Mouse (Mus musculus): ENCODE measurements around the gene Abca1.
A peak's percentile ranks its signal among the peaks of the same experiment; 100 is the strongest.

Abca1 gene

GRCm38 (mm10) chr4:53122310-53122709, 37.4 kb downstream of the Abca1 start:
- no peak for DNase-seq (ENCODE audit: extremely low read depth, low read depth, low spot score)

DNA sequence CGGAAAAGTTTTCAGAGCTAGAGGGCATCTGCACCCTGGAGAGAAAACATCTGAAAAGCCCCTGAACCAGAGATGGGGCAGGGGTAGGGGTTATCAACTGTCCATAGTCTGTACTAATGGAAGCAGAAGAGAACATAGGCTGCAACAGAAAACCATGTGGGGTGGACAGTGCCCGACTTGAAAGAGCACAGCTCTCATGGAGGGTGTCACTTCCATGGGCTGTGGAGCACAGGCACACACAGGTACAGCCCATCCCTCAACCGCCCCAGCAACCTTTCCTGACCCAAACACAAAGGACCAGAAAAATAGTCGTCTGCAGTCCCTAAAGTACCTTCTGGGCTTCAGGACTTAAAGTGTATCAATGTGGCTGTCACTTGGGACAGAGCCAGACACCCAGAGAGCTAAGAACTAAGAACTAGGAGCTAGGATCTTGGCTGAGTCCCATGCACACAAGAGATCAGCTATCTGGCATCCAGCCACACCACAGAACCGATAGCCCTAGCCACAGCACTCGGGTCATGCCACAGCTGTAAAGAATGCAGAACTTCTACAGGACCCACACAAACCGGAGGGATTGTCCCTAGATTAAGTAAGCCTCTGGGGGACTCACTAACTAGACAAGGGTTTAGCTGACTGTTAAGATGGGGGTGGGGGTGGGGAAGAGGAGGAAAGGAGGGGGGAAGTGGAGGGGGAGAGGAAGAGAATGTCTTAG, 38.0 kb downstream of the Abca1 start:
- DNase-seq (ENCODE audit: extremely low read depth, low read depth, low spot score) = no peak

DNA sequence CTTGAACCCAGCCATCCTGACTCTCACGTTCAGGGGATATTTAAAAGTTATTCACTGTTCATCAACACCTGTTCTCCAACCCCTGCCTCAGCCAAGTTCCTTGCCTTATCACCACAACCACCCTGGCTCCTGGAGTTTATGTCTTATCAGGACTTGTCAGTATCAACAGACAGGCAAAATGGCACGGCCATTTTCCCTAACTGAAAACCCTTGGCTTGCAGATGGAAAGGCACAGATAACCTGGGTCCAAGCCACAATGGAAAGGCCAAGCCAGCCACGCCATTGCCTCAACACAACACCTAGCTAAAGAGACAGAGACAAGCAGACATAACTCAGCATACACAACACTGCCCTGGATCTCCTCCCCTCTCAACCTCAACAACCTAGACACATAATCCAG, 38.6 kb downstream of the Abca1 start:
- DNase-seq (ENCODE audit: extremely low read depth, low read depth, low spot score) = no peak

- peak; percentile 92 for DNase-seq (ENCODE audit: extremely low read depth, low read depth, low spot score)
Observed at GRCm38 (mm10) chr4:53120038-53120685, 39.5 kb downstream of the Abca1 start.

DNA sequence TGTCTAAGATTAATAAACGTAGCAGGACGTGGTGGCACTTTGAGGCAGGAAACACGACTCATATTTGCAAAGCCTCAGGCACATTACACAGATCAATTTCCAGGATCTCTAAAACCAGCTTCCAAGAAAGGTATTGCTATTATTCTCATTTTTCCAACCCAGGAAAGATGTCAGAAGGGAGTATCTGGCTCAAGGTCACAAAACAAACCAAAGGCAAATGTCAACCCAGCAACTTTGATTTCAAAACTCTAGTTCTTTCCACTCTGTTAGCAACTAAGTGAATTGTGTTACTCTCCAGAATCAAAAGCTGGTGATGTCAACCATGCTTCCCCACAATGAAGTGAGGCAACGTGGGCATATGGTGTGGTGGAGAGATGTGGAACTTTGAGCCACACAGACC, 41.1 kb downstream of the Abca1 start:
- no peak for DNase-seq (ENCODE audit: extremely low read depth, low read depth, low spot score)

- DNase-seq (ENCODE audit: extremely low read depth, low read depth, low spot score) = no peak
Observed at GRCm38 (mm10) chr4:53117610-53118009, 42.1 kb downstream of the Abca1 start.

DNA sequence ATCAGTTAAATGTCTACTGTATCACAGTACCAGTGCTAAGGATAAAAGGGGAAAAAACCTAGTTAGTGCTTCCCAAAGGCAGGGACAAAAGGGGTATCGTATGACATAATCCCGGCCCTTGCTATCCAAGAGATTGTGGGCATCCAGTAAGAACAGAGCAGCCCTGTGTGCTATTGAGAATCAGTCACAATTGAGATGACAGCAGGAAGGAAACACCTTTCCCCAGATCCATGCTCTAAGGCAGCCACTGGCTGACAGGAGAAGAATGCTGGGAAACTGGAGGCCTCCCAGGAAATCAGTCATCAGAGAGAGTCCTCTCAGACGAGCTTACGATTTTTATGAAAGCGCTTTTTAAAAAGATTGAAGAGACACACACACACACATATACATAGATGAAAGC, 42.6 kb downstream of the Abca1 start:
- no peak for DNase-seq (ENCODE audit: extremely low read depth, low read depth, low spot score)

DNA sequence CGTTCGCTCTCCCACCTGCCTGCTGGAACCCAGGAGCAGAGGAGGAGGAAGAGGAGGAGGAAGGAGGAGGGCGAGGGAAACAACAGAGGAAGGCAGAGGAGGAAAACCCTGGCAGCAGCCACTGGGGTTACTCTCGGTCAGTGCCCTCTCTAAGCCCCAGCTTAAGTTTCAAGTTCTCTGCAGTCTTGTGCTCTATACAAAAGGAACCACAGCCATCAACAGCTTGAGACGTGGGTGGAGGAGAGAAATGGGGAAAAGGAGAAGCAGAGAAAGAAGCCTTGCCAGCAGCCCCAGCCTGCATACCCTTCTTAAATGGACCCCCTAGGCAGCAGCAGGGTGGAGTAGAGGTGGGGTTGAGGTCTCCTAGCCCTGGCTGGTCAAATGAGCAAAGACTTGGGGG, 43.8 kb downstream of the Abca1 start:
- DNase-seq (ENCODE audit: extremely low read depth, low read depth, low spot score) = no peak

GRCm38 (mm10) chr4:53115410-53115809, 44.3 kb downstream of the Abca1 start:
- DNase-seq (ENCODE audit: extremely low read depth, low read depth, low spot score) = no peak

GRCm38 (mm10) chr4:53111919-53112355, 47.8 kb downstream of the Abca1 start:
- DNase-seq (ENCODE audit: extremely low read depth, low read depth, low spot score) = no peak

DNA sequence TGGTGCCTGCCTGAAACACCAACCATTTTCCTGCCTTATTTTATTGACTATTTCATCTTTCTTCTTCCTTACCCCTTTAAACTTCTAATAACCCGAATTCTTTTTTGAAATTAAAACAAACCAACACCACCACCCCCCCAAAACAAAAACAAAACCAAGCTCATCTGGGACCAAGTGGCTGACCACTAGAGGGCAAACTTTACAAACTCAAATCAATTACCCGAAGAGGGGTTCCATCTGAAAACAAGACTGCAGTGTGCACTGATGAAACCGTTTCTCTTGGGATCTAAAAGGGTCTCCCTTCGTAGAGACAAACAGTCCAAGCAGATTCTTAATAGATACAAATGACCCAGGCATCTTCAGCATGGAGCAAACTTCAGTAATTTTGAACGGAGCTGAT, 49.3 kb downstream of the Abca1 start:
- DNase-seq (ENCODE audit: extremely low read depth, low read depth, low spot score) = no peak

- no peak for DNase-seq (ENCODE audit: extremely low read depth, low read depth, low spot score)
Observed at GRCm38 (mm10) chr4:53109381-53109928, 50.2 kb downstream of the Abca1 start.

DNA sequence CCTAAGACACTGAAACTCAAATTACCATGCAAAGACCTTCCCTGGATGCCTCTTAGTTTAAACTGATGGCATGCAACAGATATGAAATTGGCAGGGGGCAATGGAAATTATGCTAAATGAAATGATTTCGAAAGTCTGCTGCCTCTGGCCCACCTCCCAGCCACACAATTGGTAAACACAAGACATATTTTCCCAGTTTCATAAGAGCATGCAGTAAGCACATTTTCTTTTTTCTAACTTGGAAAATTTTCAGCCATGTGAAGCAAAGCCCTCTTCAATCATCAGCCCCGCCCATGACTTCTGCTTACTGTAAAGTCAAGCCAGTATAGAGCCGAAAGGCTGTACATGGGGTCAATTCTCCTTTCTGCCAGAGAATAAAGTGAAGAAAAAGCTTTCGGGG, 51.5 kb downstream of the Abca1 start:
- DNase-seq (ENCODE audit: extremely low read depth, low read depth, low spot score) = no peak

DNA sequence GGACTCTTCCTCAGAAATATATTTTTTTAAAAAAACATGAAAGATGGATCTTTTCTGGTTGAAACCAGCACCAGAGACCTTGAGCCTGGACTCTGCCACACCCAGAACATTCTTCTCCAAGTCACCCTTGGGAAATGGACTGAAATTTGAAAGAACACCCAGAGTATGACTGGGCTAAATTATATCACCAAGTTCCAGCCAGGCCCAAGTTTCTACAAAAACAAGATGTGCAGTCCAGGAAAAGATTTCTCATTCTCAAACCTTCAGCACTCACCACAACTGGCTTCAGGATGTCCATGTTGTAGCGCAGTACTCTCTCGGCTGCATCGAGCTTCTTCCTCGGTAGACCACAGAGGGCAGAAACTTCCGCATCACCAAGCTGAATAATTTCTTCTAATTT, 53.0 kb downstream of the Abca1 start:
- DNase-seq (ENCODE audit: extremely low read depth, low read depth, low spot score) = no peak

- DNase-seq (ENCODE audit: extremely low read depth, low read depth, low spot score) = no peak
Observed at GRCm38 (mm10) chr4:53106071-53106470, 53.6 kb downstream of the Abca1 start.

DNA sequence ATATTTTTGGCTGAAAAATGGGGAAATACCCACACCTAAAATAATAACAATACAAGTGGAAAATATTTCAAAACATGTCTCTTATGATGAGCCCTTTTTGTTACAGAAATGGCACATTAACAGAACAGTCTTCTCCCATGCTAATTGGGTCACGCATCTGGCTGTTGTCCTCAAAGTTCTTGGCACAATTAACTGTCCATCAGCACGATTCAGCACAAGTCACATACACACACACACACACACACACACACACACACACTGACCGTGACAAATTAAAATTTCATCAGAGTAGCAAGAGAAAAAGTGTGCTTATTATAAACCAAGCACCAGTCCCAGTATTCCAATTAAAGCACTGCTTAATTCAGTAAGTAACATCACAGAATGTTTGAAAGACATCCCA, 55.1 kb downstream of the Abca1 start:
- DNase-seq (ENCODE audit: extremely low read depth, low read depth, low spot score) = no peak

DNA sequence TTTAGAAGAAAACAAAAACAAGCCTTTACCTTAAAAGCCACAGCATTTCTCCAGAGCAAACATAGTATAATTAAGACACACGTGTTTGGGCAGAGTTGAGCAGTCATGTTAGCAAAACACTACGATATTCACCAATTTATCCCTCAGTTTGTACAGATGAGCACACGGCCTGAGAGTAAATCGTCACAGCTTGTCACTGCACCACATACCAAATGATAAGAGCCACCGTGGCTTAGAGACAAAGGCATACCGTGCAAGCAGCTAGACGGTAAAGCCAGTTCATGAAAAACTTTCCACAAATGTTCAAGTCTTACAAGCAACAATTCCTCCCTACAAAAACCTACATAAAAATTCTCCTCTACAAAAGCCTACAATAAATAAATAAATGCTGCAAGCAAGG, 57.2 kb downstream of the Abca1 start:
- DNase-seq (ENCODE audit: extremely low read depth, low read depth, low spot score) = no peak

DNA sequence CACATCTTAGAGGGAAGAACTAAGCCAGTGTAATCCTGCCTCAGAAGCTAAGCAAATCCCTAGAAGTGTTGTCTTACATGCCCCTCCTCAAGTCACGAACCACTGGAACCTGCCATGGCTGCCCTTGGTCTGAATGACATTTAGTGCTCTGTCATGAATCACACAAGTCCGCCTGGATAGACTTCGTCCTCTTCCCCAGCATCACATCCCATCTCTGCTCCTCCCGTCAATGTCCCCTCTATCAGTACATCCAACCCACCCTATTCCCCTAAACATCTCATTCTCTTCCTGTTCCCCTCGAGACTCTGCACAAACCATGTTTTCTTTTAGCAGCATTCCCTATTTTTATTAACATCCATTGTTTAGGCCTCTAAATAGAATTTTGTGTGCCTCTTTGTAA, 58.4 kb downstream of the Abca1 start:
- no peak for DNase-seq (ENCODE audit: extremely low read depth, low read depth, low spot score)

GRCm38 (mm10) chr4:53100492-53100891, 59.2 kb downstream of the Abca1 start:
- no peak for DNase-seq (ENCODE audit: extremely low read depth, low read depth, low spot score)

DNA sequence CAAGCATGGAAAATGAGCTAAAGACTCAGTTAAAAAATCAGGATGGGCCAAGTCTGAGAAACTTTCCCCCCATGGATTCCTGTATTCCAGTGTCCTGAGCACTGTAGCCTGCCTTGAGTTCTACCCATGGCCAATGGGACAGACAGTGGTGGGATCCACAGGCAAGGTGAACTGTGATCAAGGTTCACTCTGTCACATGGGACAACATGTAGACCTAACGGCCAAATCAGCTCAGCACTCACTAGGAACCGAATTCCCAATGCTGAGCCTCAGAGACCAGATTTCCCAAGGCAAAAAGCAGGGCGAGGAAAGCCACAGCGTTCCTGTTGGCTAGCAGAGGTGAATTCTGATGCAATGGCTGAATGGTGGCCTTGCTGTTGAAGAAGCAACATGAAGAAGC, 64.8 kb downstream of the Abca1 start:
- no peak for DNase-seq (ENCODE audit: extremely low read depth, low read depth, low spot score)

DNA sequence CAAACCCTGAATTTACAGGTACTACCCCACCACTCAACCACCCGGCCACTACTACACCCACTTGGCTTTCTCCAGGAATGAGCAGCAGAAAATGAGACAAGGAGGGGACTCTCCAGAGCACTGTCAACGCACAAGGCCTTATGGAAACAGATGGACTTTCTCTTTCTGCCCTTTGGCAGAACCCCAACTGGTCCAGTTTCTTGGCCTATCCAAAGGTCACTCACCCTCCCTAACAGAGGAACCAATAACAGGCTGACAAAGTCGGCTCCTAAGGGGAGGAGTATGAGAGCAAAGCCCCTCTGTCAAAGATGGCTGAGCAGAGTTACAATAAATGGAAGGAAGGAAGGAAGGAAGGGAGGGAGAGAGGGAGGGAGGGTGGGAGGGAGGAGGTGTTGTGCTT, 65.4 kb downstream of the Abca1 start:
- no peak for DNase-seq (ENCODE audit: extremely low read depth, low read depth, low spot score)

DNA sequence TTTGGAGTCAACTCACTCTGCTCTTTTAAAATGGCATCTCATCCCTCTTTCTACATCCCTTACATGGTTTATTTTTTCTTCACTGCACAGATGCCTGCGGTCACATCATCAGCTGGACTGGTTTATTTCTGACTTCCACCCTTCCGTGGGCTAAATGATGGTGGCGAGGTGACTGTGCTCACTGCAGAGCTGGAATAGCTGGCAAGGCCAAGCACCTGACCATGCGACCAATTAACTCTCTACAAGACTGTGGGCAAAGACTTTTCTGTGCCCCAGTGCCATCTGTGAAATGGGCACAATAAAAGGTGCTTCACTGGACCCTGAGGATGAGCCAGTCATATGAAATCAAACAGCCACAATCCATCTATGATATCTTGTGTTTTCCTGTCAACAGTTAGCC, 66.1 kb downstream of the Abca1 start:
- no peak for DNase-seq (ENCODE audit: extremely low read depth, low read depth, low spot score)

DNA sequence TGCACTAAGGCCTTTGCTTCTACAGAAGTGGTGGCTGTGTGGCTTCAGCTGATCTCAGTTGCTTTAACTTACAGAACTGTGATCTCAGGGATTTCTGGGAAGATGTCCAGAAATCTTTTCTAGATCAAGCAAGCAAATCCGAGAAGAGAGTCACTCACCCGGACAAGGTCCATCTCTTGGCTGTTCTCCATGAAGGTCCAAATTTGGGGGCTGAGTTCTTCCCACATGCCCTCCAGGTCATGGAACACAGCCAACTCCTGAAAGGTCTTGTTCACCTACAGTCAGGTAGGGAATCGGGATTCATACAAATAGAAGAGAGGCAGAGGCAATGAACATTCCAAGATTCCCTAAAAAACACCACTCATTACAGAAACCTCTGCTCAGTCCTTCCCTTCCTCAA, 70.1 kb downstream of the Abca1 start:
- DNase-seq (ENCODE audit: extremely low read depth, low read depth, low spot score) = no peak
